Mouse (Mus musculus) forebrain, embryonic 10.5 days (tissue): ENCODE results near the gene Iqsec1. TPM values are rescaled to one million over a fixed set of nuclear protein-coding genes. Genes with fewer than 3 reads are reported as not detected.

ENCODE experiments used
- DNase-seq: peaks from one replicate; pipeline ENCODE4 v3.0.0-alpha.2; 2017; ENCODE audit warnings: low spot score; ENCODE audit errors: extremely low spot score
- H3K27ac ChIP-seq: fragments of 300-500 bp; sonication (generic); 2 replicates; pipeline ENCODE4 v1.5.1; 2016; ENCODE audit warnings: mild to moderate bottlenecking
- H3K27me3 ChIP-seq: fragments of 300-500 bp; sonication (generic); 2 replicates; pipeline ENCODE4 v1.6.1; 2016; ENCODE audit warnings: mild to moderate bottlenecking; ENCODE audit not compliant: poor library complexity, severe bottlenecking
- H3K36me3 ChIP-seq: fragments of 300-500 bp; sonication (generic); replicated peaks from 2 replicates; pipeline ENCODE4 v1.6.1; 2016; ENCODE audit warnings: mild to moderate bottlenecking, moderate library complexity
- H3K4me1 ChIP-seq: fragments of 300-500 bp; sonication (generic); 2 replicates; pipeline ENCODE4 v1.6.1; 2016
- H3K4me3 ChIP-seq: fragments of 300-500 bp; sonication (generic); 2 replicates; pipeline ENCODE4 v1.5.1; 2016; ENCODE audit warnings: mild to moderate bottlenecking, moderate library complexity
- H3K9me3 ChIP-seq: fragments of 300-500 bp; sonication (generic); 2 replicates; pipeline ENCODE4 v1.6.1; 2016; ENCODE audit warnings: mild to moderate bottlenecking, moderate library complexity
- WGBS: fragments of 180-500 bp; shearing (Covaris S2); methylation state at CpG from one replicate; pipeline ENCODE4 v1.1.7; 2016; 5-methylcytosine and 5-hydroxymethylcytosine counted together
- polyA plus RNA-seq: library from polyadenylated mRNA; unstranded; fragments of >200 nt; fragmentation: Nextera tagmentation; extraction: Ambion mirVana; gene quantifications from 2 replicates; pipeline ENCODE4 v1.2.1, GENCODE M21; 2016

The Iqsec1 gene
- polyA plus RNA-seq, 1 experiment from 2014 or later: 8.7 TPM

DNA sequence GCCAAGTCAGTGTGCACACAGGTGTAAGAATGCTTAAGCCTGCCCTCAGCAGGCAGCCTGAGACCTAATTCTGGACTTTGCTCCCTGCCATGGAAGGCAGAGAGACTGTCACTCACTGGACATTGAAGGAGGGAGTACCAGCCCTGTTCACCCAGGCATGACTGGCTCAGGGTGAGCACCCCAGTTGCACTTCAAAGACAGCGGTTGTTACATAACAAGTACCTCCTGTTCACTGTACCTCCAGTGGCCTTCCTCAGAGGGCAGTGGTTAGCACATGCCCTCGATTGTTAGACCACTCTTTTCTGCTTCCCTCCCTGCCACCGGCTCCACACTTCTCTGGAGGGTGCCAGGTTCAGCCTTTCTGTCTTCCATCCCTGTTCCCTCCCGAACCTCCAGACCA, 225.2 kb downstream of the Iqsec1 start:
- H3K27me3 ChIP-seq: no peaks in the 10 kb centered on the region
- no peak for DNase-seq
- no peaks in the 10 kb centered on the region for H3K9me3 ChIP-seq
- peak overlapping the region; percentile 30; the same call in 1 of the 2 replicates for H3K27ac ChIP-seq
- H3K4me1 ChIP-seq: peaks cover 43% of the 10 kb centered on the region
- WGBS: 80% methylated on average over 4 of the region's 4 CpGs
- no peak overlapping the region for H3K4me3 ChIP-seq
- H3K36me3 ChIP-seq: peaks cover 34% of the 10 kb centered on the region

DNA sequence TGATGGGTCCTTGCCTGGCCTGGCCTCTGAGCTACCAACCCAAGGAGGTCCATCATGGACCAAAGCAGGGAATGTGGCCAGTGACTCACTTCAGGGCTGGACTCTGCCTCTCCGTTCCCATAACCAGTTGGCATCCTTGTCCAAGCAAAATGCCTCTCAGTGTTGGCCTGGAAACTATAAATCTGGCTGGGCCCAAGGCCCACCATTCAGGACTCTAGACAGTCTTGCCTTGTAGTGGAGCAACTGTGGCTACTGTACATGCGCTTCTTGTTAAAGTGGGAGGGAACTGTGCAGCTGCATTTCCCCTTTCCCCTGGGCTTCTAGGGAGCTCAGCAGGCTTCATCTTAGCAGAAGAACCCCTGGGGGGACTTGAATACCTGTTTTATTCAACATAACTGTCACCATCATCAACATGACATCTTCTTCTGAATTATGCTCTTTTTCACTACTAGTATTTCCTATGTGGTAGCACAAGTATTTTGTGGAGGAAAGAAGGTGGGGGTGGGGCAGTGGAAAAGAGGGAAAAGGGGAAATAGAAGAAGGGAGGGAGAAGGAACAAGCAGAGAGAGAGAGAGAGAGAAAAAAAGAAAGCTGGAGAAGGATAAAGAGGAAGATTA, 226.3 kb downstream of the Iqsec1 start:
- no peak for DNase-seq
- Histone ChIP-seq H3K4me1 (peaks cover 53% of the 10 kb centered on the region), H3K36me3 (peaks cover 24% of the 10 kb centered on the region), H3K4me3 (no peak overlapping the region), H3K9me3 (no peaks in the 10 kb centered on the region), H3K27ac (no peak overlapping the region), H3K27me3 (no peaks in the 10 kb centered on the region)
- 94% methylated on average over 2 of the region's 2 CpGs for WGBS

DNA sequence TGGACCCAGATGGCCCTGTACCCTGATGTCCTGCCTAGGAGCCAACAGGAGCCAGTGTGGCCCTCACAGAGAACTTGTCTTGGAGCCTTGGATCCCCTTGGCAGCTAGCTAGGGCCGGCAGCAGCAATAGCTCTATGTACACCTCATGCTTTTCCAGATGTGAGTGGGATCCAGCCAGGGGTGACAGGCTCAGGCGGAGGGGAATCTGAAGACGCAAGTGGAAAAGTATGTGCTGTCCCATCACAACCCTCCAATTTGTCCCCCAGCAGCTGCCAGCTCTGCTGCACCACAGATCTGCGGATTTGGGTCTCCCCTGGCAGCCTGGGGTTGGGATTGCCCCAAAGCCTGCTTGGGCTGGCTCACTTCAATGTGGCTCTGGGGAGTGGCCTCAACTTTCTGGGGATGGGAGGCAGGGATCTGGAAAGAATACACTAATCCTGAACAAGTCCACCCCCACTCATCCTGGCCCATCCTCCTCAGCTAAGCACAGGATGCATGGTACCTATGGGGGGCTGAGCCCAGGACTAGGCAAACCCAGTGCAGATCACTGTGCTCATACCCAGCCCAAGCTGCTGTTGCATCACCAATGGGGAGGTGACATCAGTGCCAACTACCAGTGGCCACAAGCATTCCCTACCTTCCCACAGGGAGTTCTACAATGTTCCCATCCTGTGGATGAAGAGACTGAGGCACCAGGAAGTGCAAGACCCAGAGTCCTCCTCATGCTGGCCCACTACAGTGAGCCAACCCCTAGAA, 227.0 kb downstream of the Iqsec1 start:
- no peaks in the 10 kb centered on the region for H3K27me3 ChIP-seq
- no peak overlapping the region for H3K4me3 ChIP-seq
- peaks cover 53% of the 10 kb centered on the region for H3K4me1 ChIP-seq
- 0 out of 2 replicates have a peak overlapping the region, but pooled peaks have one; percentile 12 for H3K27ac ChIP-seq
- H3K9me3 ChIP-seq: no peaks in the 10 kb centered on the region
- no peak for DNase-seq
- H3K36me3 ChIP-seq: peaks cover 20% of the 10 kb centered on the region
- WGBS: 88% methylated on average over 4 of the region's 4 CpGs

DNA sequence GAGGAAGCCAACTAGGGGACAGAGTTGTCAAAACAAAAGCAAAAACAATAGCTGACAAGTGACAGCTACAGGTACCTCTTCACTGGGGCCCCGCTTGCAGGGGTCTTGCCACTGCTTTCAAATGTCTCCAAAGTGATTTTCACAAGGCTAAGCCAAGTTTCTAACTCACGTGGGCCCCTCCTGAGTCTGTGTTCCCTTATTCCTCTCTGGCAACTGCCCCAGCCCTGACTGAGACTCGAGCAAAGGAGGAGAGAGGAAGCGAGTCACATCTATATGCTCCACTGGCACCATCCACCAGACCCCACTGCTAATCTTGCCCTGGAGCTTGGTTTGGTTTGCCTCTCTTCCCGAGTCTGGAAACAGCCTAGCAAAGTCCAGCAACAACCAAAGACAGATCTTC, 227.6 kb downstream of the Iqsec1 start:
- no peaks in the 10 kb centered on the region for H3K27me3 ChIP-seq
- H3K36me3 ChIP-seq: peaks cover 15% of the 10 kb centered on the region; the same call in 1 of the 2 replicates
- 68% methylated on average over 5 of the region's 5 CpGs for WGBS
- H3K4me3 ChIP-seq: no peak overlapping the region
- no peak for DNase-seq
- H3K9me3 ChIP-seq: no peaks in the 10 kb centered on the region
- H3K4me1 ChIP-seq: peaks cover 53% of the 10 kb centered on the region
- H3K27ac ChIP-seq: 0 out of 2 replicates have a peak overlapping the region, but pooled peaks have one; percentile 12

DNA sequence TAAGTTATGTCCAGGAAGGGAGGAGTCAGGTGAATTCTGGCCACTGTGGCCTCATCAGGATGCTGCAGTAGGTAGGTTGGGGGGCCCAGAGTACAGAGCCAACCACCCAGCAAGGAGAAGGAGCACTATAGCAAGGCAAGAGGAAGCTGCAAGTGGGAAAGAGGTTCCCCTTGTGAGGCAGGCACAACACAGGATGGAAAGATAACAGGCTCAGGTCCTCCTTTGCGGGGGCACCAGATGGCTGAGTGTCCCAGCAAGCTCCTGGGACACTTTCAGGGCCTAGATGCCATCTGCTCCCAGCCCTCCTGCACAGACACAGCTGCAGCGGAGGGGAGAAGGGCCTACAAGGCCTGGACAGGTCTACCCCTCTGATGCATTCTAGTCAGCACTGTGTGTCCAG, 228.7 kb downstream of the Iqsec1 start:
- H3K9me3 ChIP-seq: no peaks in the 10 kb centered on the region
- peaks cover 14% of the 10 kb centered on the region; the same call in 1 of the 2 replicates for H3K36me3 ChIP-seq
- H3K27ac ChIP-seq: peak overlapping the region; percentile 0; the same call in 1 of the 2 replicates
- no peak overlapping the region for H3K4me3 ChIP-seq
- WGBS: 89% methylated on average over 2 of the region's 2 CpGs
- DNase-seq: no peak
- H3K27me3 ChIP-seq: no peaks in the 10 kb centered on the region
- peaks cover 42% of the 10 kb centered on the region for H3K4me1 ChIP-seq

DNA sequence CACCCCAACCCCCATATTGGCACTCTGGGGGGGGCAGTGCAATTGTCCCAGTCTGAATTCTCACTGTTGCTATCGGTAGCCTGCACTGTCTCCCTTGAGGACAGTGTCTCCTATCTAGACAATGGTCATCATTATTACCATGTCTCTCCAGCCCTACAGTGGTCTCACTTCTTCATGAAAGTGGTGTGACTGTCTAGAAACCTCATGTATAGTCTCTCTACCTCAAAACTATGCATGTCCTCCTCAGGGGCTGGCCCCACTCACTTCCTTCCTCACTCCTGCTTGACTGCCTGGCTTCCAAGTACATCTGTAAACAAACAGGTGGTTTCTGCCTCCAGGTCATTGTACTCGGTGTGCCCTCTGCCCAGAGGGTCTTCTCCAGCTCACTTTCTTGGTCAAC, 230.3 kb downstream of the Iqsec1 start:
- DNase-seq: no peak
- Histone ChIP-seq H3K4me3 (no peak overlapping the region), H3K9me3 (no peaks in the 10 kb centered on the region), H3K4me1 (peaks cover 27% of the 10 kb centered on the region), H3K27ac (0 out of 2 replicates have a peak overlapping the region, but pooled peaks have one; percentile 49), H3K36me3 (peaks cover 12% of the 10 kb centered on the region; the same call in 1 of the 2 replicates), H3K27me3 (no peaks in the 10 kb centered on the region)
- WGBS: 90% methylated on average over 2 of the region's 2 CpGs

DNA sequence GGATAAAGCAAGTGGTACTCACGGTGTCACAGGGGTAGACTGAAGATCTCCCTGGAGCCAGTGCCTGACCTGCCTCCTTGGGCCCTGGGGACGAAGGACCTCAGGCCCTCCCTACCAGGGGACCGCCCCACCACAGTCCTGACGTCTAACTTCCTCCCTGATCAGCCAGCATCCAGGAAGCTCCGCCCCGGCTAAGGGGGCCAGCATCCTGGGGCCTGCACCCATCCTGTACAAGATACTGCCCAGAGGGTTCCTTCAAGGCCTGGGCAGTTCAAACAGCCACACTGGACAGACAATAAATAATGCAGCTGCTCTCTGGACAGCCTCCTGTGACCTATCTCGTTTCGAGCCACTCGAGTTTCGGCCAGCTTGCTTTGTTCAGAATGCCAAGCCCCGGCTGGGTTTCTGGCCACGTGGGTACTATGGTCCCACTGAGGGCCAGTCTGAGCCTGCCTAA, 231.0 kb downstream of the Iqsec1 start:
- peaks cover 25% of the 10 kb centered on the region for H3K4me1 ChIP-seq
- 0 out of 2 replicates have a peak overlapping the region, but pooled peaks have one; percentile 49 for H3K27ac ChIP-seq
- WGBS: 78% methylated on average over 12 of the region's 12 CpGs
- no peaks in the 10 kb centered on the region for H3K27me3 ChIP-seq
- DNase-seq: no peak
- peaks cover 12% of the 10 kb centered on the region; the same call in 1 of the 2 replicates for H3K36me3 ChIP-seq
- H3K4me3 ChIP-seq: no peak overlapping the region
- H3K9me3 ChIP-seq: no peaks in the 10 kb centered on the region

DNA sequence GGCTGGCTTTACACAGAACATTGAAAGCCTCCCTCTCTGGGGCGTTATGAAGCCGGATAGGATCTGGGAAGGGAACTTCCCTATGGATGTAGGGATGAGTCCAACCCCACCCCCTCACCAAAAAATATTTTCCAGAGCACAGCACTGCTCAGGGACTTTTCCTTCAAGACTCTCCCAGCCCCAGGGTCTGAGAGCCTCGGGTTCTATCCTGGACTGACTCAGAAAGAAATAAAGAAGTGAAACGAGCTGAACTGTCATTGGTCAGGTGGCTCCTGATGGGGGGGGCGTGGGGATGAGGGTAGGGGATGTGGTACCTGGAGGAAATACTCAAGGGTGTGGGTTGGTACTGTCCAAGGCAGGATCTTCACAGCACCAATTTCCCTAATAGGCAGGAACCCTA, 231.9 kb downstream of the Iqsec1 start:
- Histone ChIP-seq H3K36me3 (peaks cover 5% of the 10 kb centered on the region; the same call in 1 of the 2 replicates), H3K4me1 (peaks cover 23% of the 10 kb centered on the region), H3K9me3 (no peaks in the 10 kb centered on the region), H3K4me3 (no peak overlapping the region), H3K27ac (no peak overlapping the region), H3K27me3 (no peaks in the 10 kb centered on the region)
- DNase-seq: no peak
- WGBS: 78% methylated on average over 5 of the region's 5 CpGs

DNA sequence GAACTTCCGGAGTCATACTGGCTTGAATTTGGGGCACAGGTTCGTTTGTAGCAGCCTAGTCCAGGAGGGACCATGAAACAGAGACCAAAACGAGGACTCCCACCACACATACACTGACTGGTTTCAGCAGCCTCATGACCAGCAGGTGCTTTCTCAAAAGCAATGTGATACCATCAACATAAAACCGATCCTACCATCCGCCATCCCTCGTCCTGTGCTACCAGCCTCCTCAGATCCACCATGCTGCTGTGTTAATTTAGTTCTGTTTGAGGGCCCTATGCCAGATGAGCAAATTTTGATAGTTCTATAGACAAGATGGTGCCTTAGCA, 232.9 kb downstream of the Iqsec1 start:
- 87% methylated on average over 6 of the region's 6 CpGs for WGBS
- DNase-seq: no peak
- H3K9me3 ChIP-seq: no peaks in the 10 kb centered on the region
- H3K27me3 ChIP-seq: no peaks in the 10 kb centered on the region
- peaks cover 14% of the 10 kb centered on the region for H3K4me1 ChIP-seq
- H3K36me3 ChIP-seq: peaks cover 3% of the 10 kb centered on the region; the same call in 1 of the 2 replicates
- H3K27ac ChIP-seq: no peak overlapping the region
- H3K4me3 ChIP-seq: no peak overlapping the region

DNA sequence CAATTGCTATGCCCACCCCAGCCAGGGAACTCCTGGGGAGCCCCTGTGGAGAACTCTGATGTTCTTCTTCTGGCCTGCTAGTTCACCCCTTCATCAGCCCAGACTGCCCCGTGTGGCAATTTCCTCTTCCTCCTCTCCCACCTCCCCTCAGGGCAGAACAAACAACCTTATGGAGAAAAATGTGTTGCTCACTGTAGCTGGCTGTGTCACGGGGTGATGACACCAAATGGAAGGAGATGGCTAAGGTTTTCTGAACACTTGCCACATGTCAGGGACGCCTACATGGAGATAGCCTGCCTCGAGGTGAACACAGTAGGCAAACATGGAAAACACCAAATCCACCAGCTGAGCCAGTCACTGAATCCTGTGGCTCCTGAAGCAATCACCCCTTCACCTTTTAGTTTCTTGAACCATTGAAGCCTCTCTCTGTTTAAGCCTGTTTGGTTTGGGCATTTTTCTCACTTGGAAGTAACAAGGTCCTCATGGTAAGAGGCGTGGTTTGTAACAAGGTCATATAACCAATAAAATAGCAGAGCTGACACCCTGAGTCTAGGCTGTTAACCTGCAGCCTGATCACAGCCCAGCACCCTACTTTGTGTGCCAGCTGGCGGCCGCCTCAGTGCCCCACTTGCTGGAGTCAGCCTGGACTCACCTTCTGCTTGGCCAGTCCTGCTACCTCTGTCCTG, 233.4 kb downstream of the Iqsec1 start:
- Histone ChIP-seq H3K4me3 (no peak overlapping the region), H3K36me3 (peaks cover 3% of the 10 kb centered on the region; the same call in 1 of the 2 replicates), H3K27ac (no peak overlapping the region), H3K27me3 (no peaks in the 10 kb centered on the region), H3K9me3 (no peaks in the 10 kb centered on the region), H3K4me1 (peaks cover 10% of the 10 kb centered on the region)
- WGBS: 80% methylated on average over 7 of the region's 7 CpGs
- no peak for DNase-seq

DNA sequence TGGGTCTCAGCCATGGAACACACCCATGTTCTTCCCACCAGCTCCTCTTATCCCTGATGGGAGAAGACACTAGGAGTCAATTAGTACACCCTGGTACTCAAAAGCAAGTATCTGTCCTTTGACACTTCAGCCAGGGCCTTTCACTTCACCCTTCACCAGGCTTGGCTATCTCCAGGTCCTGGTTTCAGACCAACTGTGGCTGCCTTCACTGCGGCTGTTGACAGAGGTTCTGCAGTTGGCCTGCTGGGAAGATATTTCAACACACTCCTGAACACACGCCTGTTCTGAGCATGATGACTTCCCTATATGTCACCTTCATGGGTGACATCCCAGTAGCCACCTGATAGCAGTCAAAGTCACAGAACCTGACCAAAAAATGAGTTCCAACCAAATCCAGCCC, 234.4 kb downstream of the Iqsec1 start:
- no peak for DNase-seq
- 96% methylated on average over 2 of the region's 2 CpGs for WGBS
- H3K9me3 ChIP-seq: no peaks in the 10 kb centered on the region

DNA sequence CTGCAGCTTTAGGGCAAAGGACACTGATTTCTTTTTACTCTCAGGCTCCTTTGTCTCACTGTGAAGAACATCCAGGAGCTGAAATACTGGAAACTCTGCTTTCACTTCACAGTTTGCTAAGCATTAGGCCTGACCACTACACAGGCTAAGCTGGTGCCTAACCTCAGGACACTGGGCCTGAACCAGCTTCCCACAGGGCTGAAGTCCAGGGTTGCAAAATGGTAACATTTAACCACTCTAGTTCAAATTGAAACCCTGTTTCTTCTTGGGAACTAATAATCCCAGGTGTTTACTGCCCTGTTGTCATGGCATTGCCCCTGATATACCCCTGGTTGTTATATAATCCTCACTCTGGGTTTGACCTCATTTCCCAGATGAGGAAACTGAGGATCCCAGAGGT, 234.8 kb downstream of the Iqsec1 start:
- no peak for DNase-seq
- Histone ChIP-seq H3K36me3 (peaks cover 6% of the 10 kb centered on the region; the same call in 1 of the 2 replicates), H3K4me3 (no peak overlapping the region), H3K27ac (no peak overlapping the region), H3K4me1 (peaks cover 10% of the 10 kb centered on the region), H3K27me3 (no peaks in the 10 kb centered on the region), H3K9me3 (no peaks in the 10 kb centered on the region)

More for the DNA sequence above, 234.4 kb downstream of the Iqsec1 start:
- Histone ChIP-seq H3K36me3 (peaks cover 3% of the 10 kb centered on the region; the same call in 1 of the 2 replicates), H3K4me1 (peaks cover 10% of the 10 kb centered on the region), H3K27ac (no peak overlapping the region), H3K4me3 (no peak overlapping the region), H3K27me3 (no peaks in the 10 kb centered on the region)
